Mouse (Mus musculus) MEL (cell line): ENCODE measurements around the gene Slain2. TPM values are rescaled to one million over a fixed set of nuclear protein-coding genes. Genes with fewer than 3 reads are reported as not detected.
A peak's percentile ranks its signal among the peaks of the same experiment; 100 is the strongest.

Source experiments
- DNase-seq: peaks from one replicate; pipeline ENCODE4 v3.0.0; 2011; ENCODE audit warnings: low read depth, low spot score
- H3K27ac ChIP-seq: 2 replicates; pipeline ENCODE4 v1.5.1; 2012; ENCODE audit warnings: low read depth, mild to moderate bottlenecking, control low read depth, low read length, moderate library complexity; ENCODE audit not compliant: control insufficient read depth
- H3K27me3 ChIP-seq, 2 experiments: fragments of 150-350 bp in 1 of 2; sonication (generic) in 1 of 2; 2 replicates each; pipeline ENCODE4 v1.6.1; 2012; ENCODE audit warnings: low read length in 2 of 2, mild to moderate bottlenecking in 2 of 2, improper control_type of control experiment in 1 of 2, moderate library complexity in 1 of 2; ENCODE audit not compliant: insufficient read depth in 2 of 2, control insufficient read depth in 1 of 2
- H3K36me3 ChIP-seq, 2 experiments: 2 replicates each; pipeline ENCODE4 v1.6.1; 2012 to 2014; ENCODE audit warnings: low read length in 2 of 2, improper control_type of control experiment in 1 of 2, inconsistent platforms in 1 of 2, mild to moderate bottlenecking in 1 of 2; ENCODE audit not compliant: insufficient read depth in 2 of 2, control insufficient read depth in 1 of 2
- H3K4me1 ChIP-seq, 2 experiments: fragments of 150-350 bp in 1 of 2; sonication (generic) in 1 of 2; 2 replicates each; pipeline ENCODE4 v1.6.1; 2012; ENCODE audit warnings: low read length in 2 of 2, improper control_type of control experiment in 1 of 2, mild to moderate bottlenecking in 1 of 2; ENCODE audit not compliant: insufficient read depth in 2 of 2, control insufficient read depth in 1 of 2
- H3K4me3 ChIP-seq, 2 experiments: fragments of 150-350 bp in 1 of 2; sonication (generic) in 1 of 2; 2 replicates each; pipeline ENCODE4 v1.5.1; 2012; ENCODE audit warnings: low read depth in 2 of 2, low read length in 2 of 2, mild to moderate bottlenecking in 2 of 2, moderate library complexity in 2 of 2, control low read depth in 1 of 2, improper control_type of control experiment in 1 of 2; ENCODE audit not compliant: control insufficient read depth in 1 of 2, insufficient read depth in 1 of 2
- H3K79me2 ChIP-seq: 2 replicates; pipeline ENCODE4 v1.6.1; 2012; ENCODE audit warnings: mild to moderate bottlenecking, low read length, moderate library complexity; ENCODE audit not compliant: control insufficient read depth, poor library complexity, insufficient read depth
- H3K9ac ChIP-seq: 2 replicates; pipeline ENCODE4 v1.6.1; 2012; ENCODE audit warnings: low read depth, mild to moderate bottlenecking, control low read depth, low read length, moderate library complexity; ENCODE audit not compliant: control insufficient read depth, poor library complexity, severe bottlenecking
- H3K9me3 ChIP-seq: fragments of 150-350 bp; sonication (generic); replicated peaks from 2 replicates; pipeline ENCODE4 v1.6.1; 2012; ENCODE audit warnings: mild to moderate bottlenecking, low read length, improper control_type of control experiment, moderate library complexity; ENCODE audit not compliant: insufficient read depth
- BHLHE40 ChIP-seq: IDR thresholded peaks from 2 replicates; pipeline ENCODE4 v1.6.1; 2012; ENCODE audit warnings: low read depth, mild to moderate bottlenecking, inconsistent platforms, low read length, improper control_type of control experiment, borderline replicate concordance
- CHD1 ChIP-seq: IDR thresholded peaks from 2 replicates; pipeline ENCODE4 v1.6.1; 2012; ENCODE audit warnings: low read depth, mild to moderate bottlenecking, inconsistent platforms, low read length, improper control_type of control experiment
- CHD2 ChIP-seq: IDR thresholded peaks from 2 replicates; pipeline ENCODE4 v1.6.1; 2011; ENCODE audit warnings: low read length, improper control_type of control experiment
- CTCF ChIP-seq, 3 experiments: IDR thresholded peaks in 2 of 3; conservative IDR thresholded peaks in 1 of 3; 2 replicates each; pipeline ENCODE4 v1.5.1; 2011 to 2012; ENCODE audit warnings: low read length in 3 of 3, low read depth in 2 of 3, mild to moderate bottlenecking in 2 of 3, improper control_type of control experiment in 1 of 3, inconsistent platforms in 1 of 3, mixed read lengths in 1 of 3, moderate library complexity in 1 of 3; ENCODE audit not compliant: control insufficient read depth in 1 of 3, insufficient read depth in 1 of 3, poor library complexity in 1 of 3, severe bottlenecking in 1 of 3
- ELF1 ChIP-seq: IDR thresholded peaks from 2 replicates; pipeline ENCODE4 v1.6.1; 2014; ENCODE audit warnings: low read depth, mild to moderate bottlenecking, inconsistent platforms, low read length, improper control_type of control experiment, moderate library complexity
- EP300 ChIP-seq, 2 experiments: IDR thresholded peaks; 2 replicates each; pipeline ENCODE4 v1.6.1; 2011; ENCODE audit warnings: improper control_type of control experiment in 2 of 2, low read length in 2 of 2, low read depth in 1 of 2, mild to moderate bottlenecking in 1 of 2
- ETS1 ChIP-seq: IDR thresholded peaks from 2 replicates; pipeline ENCODE4 v1.6.1; 2012; ENCODE audit warnings: low read depth, mild to moderate bottlenecking, inconsistent platforms, low read length, improper control_type of control experiment, moderate library complexity
- GATA1 ChIP-seq: IDR thresholded peaks from 2 replicates; pipeline ENCODE4 v1.6.1; 2011; ENCODE audit warnings: low read depth, low read length, improper control_type of control experiment
- HCFC1 ChIP-seq: IDR thresholded peaks from 2 replicates; pipeline ENCODE4 v1.6.1; 2012; ENCODE audit warnings: low read depth, mild to moderate bottlenecking, inconsistent platforms, low read length, improper control_type of control experiment, moderate library complexity
- JUND ChIP-seq: IDR thresholded peaks from 2 replicates; pipeline ENCODE4 v1.6.1; 2011; ENCODE audit warnings: low read depth, mild to moderate bottlenecking, improper control_type of control experiment, low read length
- KAT2A ChIP-seq: conservative IDR thresholded peaks from 2 replicates; pipeline ENCODE4 v1.6.1; 2012; ENCODE audit warnings: low read depth, low read length, improper control_type of control experiment, inconsistent platforms
- MAFK ChIP-seq: IDR thresholded peaks from 2 replicates; pipeline ENCODE4 v1.6.1; 2011; ENCODE audit warnings: low read depth, mild to moderate bottlenecking, low read length, improper control_type of control experiment, borderline replicate concordance
- MAX ChIP-seq: IDR thresholded peaks from 2 replicates; pipeline ENCODE4 v1.6.1; 2011; ENCODE audit warnings: low read length, improper control_type of control experiment
- MAZ ChIP-seq: IDR thresholded peaks from 2 replicates; pipeline ENCODE4 v1.6.1; 2012; ENCODE audit warnings: low read depth, mild to moderate bottlenecking, inconsistent platforms, low read length, improper control_type of control experiment
- MEF2A ChIP-seq: IDR thresholded peaks from 2 replicates; pipeline ENCODE4 v1.6.1; 2014; ENCODE audit warnings: low read depth, mild to moderate bottlenecking, inconsistent platforms, low read length, improper control_type of control experiment; ENCODE audit not compliant: poor library complexity, insufficient replicate concordance, severe bottlenecking; ENCODE audit errors: extremely low read depth
- MXI1 ChIP-seq: IDR thresholded peaks from 2 replicates; pipeline ENCODE4 v1.6.1; 2011; ENCODE audit warnings: mild to moderate bottlenecking, low read depth, low read length, improper control_type of control experiment
- MYC ChIP-seq: IDR thresholded peaks from 2 replicates; pipeline ENCODE4 v1.6.1; 2011; ENCODE audit warnings: low read depth, mild to moderate bottlenecking, low read length, improper control_type of control experiment, moderate library complexity
- NELFE ChIP-seq: IDR thresholded peaks from 2 replicates; pipeline ENCODE4 v1.6.1; 2011; ENCODE audit warnings: low read depth, low read length, improper control_type of control experiment
- POLR2A ChIP-seq, 2 experiments: IDR thresholded peaks; 2 replicates each; pipeline ENCODE4 v1.6.1; 2011 to 2012; ENCODE audit warnings: low read length in 2 of 2, mild to moderate bottlenecking in 2 of 2, control low read depth in 1 of 2, improper control_type of control experiment in 1 of 2, low read depth in 1 of 2, moderate library complexity in 1 of 2; ENCODE audit not compliant: control insufficient read depth in 1 of 2, insufficient read depth in 1 of 2, poor library complexity in 1 of 2
- SIN3A ChIP-seq: IDR thresholded peaks from 2 replicates; pipeline ENCODE4 v1.6.1; 2012; ENCODE audit warnings: low read length, improper control_type of control experiment, inconsistent platforms
- SMC3 ChIP-seq: IDR thresholded peaks from 2 replicates; pipeline ENCODE4 v1.6.1; 2011; ENCODE audit warnings: low read depth, low read length, improper control_type of control experiment
- TAL1 ChIP-seq: IDR thresholded peaks from 2 replicates; pipeline ENCODE4 v1.6.1; 2012; ENCODE audit warnings: mild to moderate bottlenecking, inconsistent platforms, low read length, moderate library complexity, mixed read lengths
- TBP ChIP-seq: IDR thresholded peaks from 2 replicates; pipeline ENCODE4 v1.8.0; 2011; ENCODE audit warnings: low read depth, low read length, improper control_type of control experiment
- TCF12 ChIP-seq: IDR thresholded peaks from 2 replicates; pipeline ENCODE4 v1.6.1; 2014; ENCODE audit warnings: low read depth, mild to moderate bottlenecking, inconsistent platforms, low read length, improper control_type of control experiment, moderate library complexity
- UBTF ChIP-seq: IDR thresholded peaks from 2 replicates; pipeline ENCODE4 v1.6.1; 2012; ENCODE audit warnings: low read depth, mild to moderate bottlenecking, inconsistent platforms, low read length, improper control_type of control experiment, moderate library complexity, borderline replicate concordance; ENCODE audit not compliant: insufficient read depth
- USF2 ChIP-seq, 2 experiments: IDR thresholded peaks; 2 replicates each; pipeline ENCODE4 v1.6.1; 2011 to 2012; ENCODE audit warnings: improper control_type of control experiment in 2 of 2, low read length in 2 of 2, borderline replicate concordance in 1 of 2, inconsistent platforms in 1 of 2, low read depth in 1 of 2, mild to moderate bottlenecking in 1 of 2; ENCODE audit not compliant: insufficient read depth in 1 of 2
- ZKSCAN1 ChIP-seq: IDR thresholded peaks from 2 replicates; pipeline ENCODE4 v1.6.1; 2012; ENCODE audit warnings: low read depth, mild to moderate bottlenecking, inconsistent platforms, low read length, improper control_type of control experiment, moderate library complexity
- ZMIZ1 ChIP-seq: IDR thresholded peaks from 2 replicates; pipeline ENCODE4 v1.6.1; 2012; ENCODE audit warnings: low read depth, mild to moderate bottlenecking, inconsistent platforms, low read length, improper control_type of control experiment, moderate library complexity
- ZNF384 ChIP-seq: IDR thresholded peaks from 2 replicates; pipeline ENCODE4 v1.6.1; 2012; ENCODE audit warnings: low read depth, mild to moderate bottlenecking, inconsistent platforms, low read length, improper control_type of control experiment
- polyA plus RNA-seq, 2 experiments: library from polyadenylated mRNA; stranded (reverse) in 1 of 2; unstranded in 1 of 2; fragments of >175 nt in 1 of 2; fragments of >200 nt in 1 of 2; gene quantifications; 2 replicates each; pipeline versions ENCODE4 v1.2.1 to v1.2.4; 2012; ENCODE audit warnings: low replicate concordance in 2 of 2, low read depth in 1 of 2; ENCODE audit not compliant: insufficient read length in 2 of 2, insufficient read depth in 1 of 2, missing spikeins in 1 of 2
- total RNA-seq: library from RNA; depleted of rRNA; stranded (reverse); fragments of 300-350 nt; gene quantifications from 2 replicates; pipeline ENCODE4 v1.2.3, GENCODE M21; 2012

Slain2 gene
- total and polyA plus RNA-seq, 3 experiments: 18.9 to 42.9 (median 29.9) TPM

DNA sequence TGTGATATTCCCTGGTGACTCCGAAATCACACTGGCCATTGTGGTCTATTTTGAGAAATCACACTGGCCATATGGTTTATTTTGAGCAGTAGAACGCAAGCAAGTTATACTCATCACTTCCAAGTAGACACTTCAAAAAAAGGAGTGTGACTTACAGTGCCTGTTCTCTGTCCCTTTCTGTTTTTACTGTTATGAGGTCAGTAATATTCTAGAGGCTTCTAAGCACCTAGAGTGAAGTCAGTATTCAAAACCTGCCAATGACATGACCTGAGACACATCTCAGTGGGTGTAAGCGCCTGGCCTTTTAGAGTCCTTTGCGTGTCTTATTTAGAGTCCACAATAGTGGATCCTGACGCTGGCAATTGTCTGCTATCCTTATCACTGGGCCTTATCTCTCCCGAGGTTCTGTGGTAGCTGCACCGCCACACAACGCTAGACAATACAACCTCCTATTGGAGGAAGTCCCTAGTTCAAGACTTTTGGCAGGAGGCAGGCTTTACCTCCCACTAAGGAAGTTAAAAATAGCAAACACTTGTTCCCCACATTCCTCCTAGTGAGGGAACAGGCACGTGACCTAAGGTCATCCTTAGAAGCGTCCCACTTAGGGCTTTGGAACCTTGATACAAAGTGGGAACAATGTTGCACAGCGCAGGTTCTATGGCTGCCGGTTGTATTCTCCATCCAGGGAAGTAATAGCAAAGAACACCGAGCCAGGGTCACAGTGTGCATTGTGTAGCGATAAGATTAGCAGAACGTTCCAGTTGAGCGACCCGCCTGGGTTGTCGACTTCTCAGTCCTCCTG is 17.4 kb upstream of the Slain2 start (continued):
- TF ChIP-seq UBTF (no peak), ELF1 (no peak), TAL1 (peak; percentile 29; the same call in 1 of the 2 replicates)
- TF ChIP-seq, all 39 proteins: peak for 13

DNA sequence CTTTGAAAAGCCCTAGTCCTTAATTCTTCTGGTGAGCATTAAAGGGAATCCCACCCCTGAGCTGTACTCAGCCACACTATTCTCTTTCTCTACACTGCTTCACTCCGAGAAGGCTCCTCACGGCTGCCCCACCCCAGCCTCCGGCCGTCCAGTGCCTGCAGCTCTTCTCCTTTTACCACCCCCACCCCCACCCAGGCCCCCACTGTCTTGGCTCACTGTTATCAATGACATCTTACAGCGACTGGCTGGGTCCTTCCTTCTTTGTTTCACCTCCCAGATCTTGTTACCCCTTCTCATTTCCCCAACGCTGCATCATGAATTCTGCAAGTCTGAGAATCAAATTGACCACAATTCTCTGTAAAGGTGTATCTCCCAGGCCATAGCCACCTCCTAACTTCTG is 16.1 kb upstream of the Slain2 start:
- peaks cover 8 to 33% of the 10 kb centered on the region in 2 experiments for H3K4me1 ChIP-seq
- DNase-seq: peak; percentile 78
- H3K4me3 ChIP-seq: peak overlapping the region in 1 of 2 experiments; percentile 25; a peak in 1 of 4 replicates
- no peaks in the 10 kb centered on the region for H3K27me3 ChIP-seq
- H3K9me3 ChIP-seq: no peaks in the 10 kb centered on the region
- H3K36me3 ChIP-seq: peaks cover 0 to 27% of the 10 kb centered on the region in 2 experiments; a peak in 2 of 4 replicates
- H3K79me2 ChIP-seq: no peaks in the 10 kb centered on the region
- H3K27ac ChIP-seq: peak overlapping the region; percentile 84
- TF ChIP-seq NELFE (no peak), CTCF (IDR thresholded peaks at IDR 0.05 in 2 of 3, conservative IDR thresholded peaks at IDR 0.05 in 1 of 3; ENCODE audit: control insufficient read depth in 1 of 3, insufficient read depth in 1 of 3, low read depth in 2 of 3, low read length in 3 of 3, poor library complexity in 1 of 3, severe bottlenecking in 1 of 3) (no peak), EP300 (IDR thresholded peaks at IDR 0.05; ENCODE audit: low read depth in 1 of 2, low read length in 2 of 2) (peak; percentile 67 to 70), JUND (no peak), CHD2 (peak; percentile 45; the same call in 1 of the 2 replicates), MAX (0 out of 2 replicates have a peak, but pooled peaks have one; percentile 16), TCF12 (peak; percentile 39), ELF1 (0 out of 2 replicates have a peak, but pooled peaks have one; percentile 14), MXI1 (peak; percentile 20; the same call in 1 of the 2 replicates), USF2 (IDR thresholded peaks at IDR 0.05; ENCODE audit: borderline replicate concordance in 1 of 2, insufficient read depth in 1 of 2, low read depth in 1 of 2, low read length in 2 of 2) (no peak), ZNF384 (peak; percentile 37; the same call in 1 of the 2 replicates), MYC (0 out of 2 replicates have a peak, but pooled peaks have one; percentile 23), HCFC1 (0 out of 2 replicates have a peak, but pooled peaks have one; percentile 30), MAZ (peak; percentile 95), POLR2A (IDR thresholded peaks at IDR 0.05; ENCODE audit: control insufficient read depth in 1 of 2, insufficient read depth in 1 of 2, low read depth in 1 of 2, low read length in 2 of 2, poor library complexity in 1 of 2) (no peak), GATA1 (peak; percentile 50; the same call in 1 of the 2 replicates), TBP (no peak), UBTF (no peak), SIN3A (peak; percentile 52), CHD1 (no peak), MEF2A (no peak), KAT2A (no peak; the same call in 1 of the 2 replicates), ETS1 (peak; percentile 71), ZKSCAN1 (no peak), MAFK (no peak), SMC3 (peak; percentile 2; the same call in 1 of the 2 replicates), ZMIZ1 (no peak), BHLHE40 (no peak)
- H3K9ac ChIP-seq: peak overlapping the region; percentile 42; the same call in 1 of the 2 replicates
